Mouse (Mus musculus) myocyte (in vitro differentiated cells): Measurements from ENCODE around the gene Ugt1a6b.

ENCODE experiments used
- E2F4 ChIP-seq: IDR thresholded peaks from one replicate; pipeline ENCODE4 v1.6.1; 2011; ENCODE audit warnings: mild to moderate bottlenecking, control low read depth, moderate library complexity; ENCODE audit not compliant: insufficient read depth
- MAX ChIP-seq: IDR thresholded peaks from one replicate; pipeline ENCODE4 v1.6.1; 2011; ENCODE audit warnings: low read depth, mild to moderate bottlenecking, control low read depth
- MYOD1 ChIP-seq, 3 experiments: IDR thresholded peaks; one replicate each; pipeline ENCODE4 v1.6.1; 2011; ENCODE audit warnings: control low read depth in 2 of 3, low read depth in 2 of 3, mild to moderate bottlenecking in 2 of 3, moderate library complexity in 1 of 3; ENCODE audit not compliant: insufficient read length in 2 of 3, control insufficient read depth in 1 of 3
- POLR2A ChIP-seq: IDR thresholded peaks from one replicate; pipeline ENCODE4 v1.6.1; 2011; ENCODE audit warnings: low read depth, mild to moderate bottlenecking, control low read depth, moderate library complexity; ENCODE audit not compliant: insufficient read length
- POLR2AphosphoS2 ChIP-seq: IDR thresholded peaks from one replicate; pipeline ENCODE4 v1.6.1; 2011; ENCODE audit warnings: low read depth, control low read depth; ENCODE audit not compliant: insufficient read length
- REST ChIP-seq: IDR thresholded peaks from one replicate; pipeline ENCODE4 v1.6.1; 2011; ENCODE audit warnings: mild to moderate bottlenecking, control low read depth, moderate library complexity; ENCODE audit not compliant: insufficient read depth, insufficient read length
- SRF ChIP-seq: IDR thresholded peaks from one replicate; pipeline ENCODE4 v1.6.1; 2011; ENCODE audit warnings: low read depth; ENCODE audit not compliant: control insufficient read depth, insufficient read length
- TCF12 ChIP-seq: IDR thresholded peaks from one replicate; pipeline ENCODE4 v1.6.1; 2011; ENCODE audit warnings: mild to moderate bottlenecking, control low read depth; ENCODE audit not compliant: poor library complexity, insufficient read depth, severe bottlenecking
- USF1 ChIP-seq: IDR thresholded peaks from one replicate; pipeline ENCODE4 v1.6.1; 2011; ENCODE audit warnings: low read depth, mild to moderate bottlenecking, control low read depth, moderate library complexity

DNA sequence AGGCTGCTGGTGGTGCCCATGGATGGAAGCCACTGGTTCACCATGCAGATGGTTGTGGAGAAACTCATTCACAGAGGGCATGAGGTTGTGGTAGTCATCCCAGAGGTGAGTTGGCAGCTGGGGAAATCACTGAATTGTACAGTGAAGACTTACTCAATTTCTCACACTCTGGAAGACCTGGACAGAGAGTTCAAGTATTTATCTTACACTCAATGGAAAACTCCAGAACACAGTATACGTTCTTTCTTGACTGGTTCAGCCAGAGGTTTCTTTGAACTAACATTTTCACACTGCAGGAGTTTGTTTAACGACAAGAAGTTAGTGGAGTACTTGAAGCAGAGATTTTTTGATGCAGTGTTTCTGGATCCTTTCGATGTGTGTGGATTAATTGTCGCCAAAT, 32.1 kb upstream of the Ugt1a6b start:
- no peak for TF ChIP-seq POLR2A
- no peak for TF ChIP-seq MAX
- no peak for TF ChIP-seq REST
- TF ChIP-seq USF1 = no peak
- TF ChIP-seq E2F4 = no peak
- no peak for TF ChIP-seq MYOD1 (IDR thresholded peaks at IDR 0.05; ENCODE audit: control insufficient read depth in 1 of 3, insufficient read length in 2 of 3, low read depth in 2 of 3)
- no peak for TF ChIP-seq TCF12
- TF ChIP-seq POLR2AphosphoS2 = no peak
- TF ChIP-seq SRF = no peak
